Mouse (Mus musculus) inflammation-experienced regulatory T-cells, adult 6 months (primary cell): ENCODE data around the gene 1700113H08Rik. TPM values are rescaled to one million over a fixed set of nuclear protein-coding genes. Genes with fewer than 3 reads are reported as not detected.

Source experiments
- ATAC-seq: one replicate; pipeline ENCODE4 v1.8.0; 2017
- polyA plus RNA-seq, 3 experiments: library from polyadenylated mRNA; unstranded; fragments of 100-300 nt; shearing (Covaris generic); gene quantifications; one replicate each; pipeline ENCODE4 v1.2.1; 2017

Gene 1700113H08Rik
- polyA plus RNA-seq, 3 experiments from 2014 or later: not detected

DNA sequence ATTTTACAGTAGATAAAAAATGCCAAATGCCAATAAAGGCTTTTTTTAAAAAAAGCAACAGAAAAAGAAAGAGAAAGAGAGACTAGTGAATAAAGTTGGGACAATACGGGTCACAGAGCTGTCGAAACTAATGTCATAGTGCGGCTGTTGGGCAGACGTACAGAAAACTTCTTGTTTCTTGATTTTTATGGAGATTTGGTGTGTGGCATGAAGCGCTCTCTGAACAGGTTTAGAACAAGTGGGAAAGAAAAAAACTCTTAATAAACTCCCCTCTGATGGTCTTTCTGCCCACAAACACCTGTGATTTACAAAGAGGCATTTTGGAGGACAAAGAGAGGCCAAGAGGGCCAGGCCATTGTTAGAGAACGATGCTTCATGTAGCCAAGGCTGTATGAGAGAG, 1.6 kb downstream of the 1700113H08Rik start:
- ATAC-seq: no peak

- no peak for ATAC-seq
Measured at GRCm38 (mm10) chr10:87084236-87084635, 26.4 kb downstream of the 1700113H08Rik start.

- ATAC-seq: no peak
Measured at GRCm38 (mm10) chr10:87087646-87088045, 29.8 kb downstream of the 1700113H08Rik start.

- ATAC-seq: no peak
Measured at GRCm38 (mm10) chr10:87094249-87094648, 36.4 kb downstream of the 1700113H08Rik start.

- no peak for ATAC-seq
Measured at GRCm38 (mm10) chr10:87098722-87099121, 40.9 kb downstream of the 1700113H08Rik start.

- ATAC-seq: no peak
Measured at GRCm38 (mm10) chr10:87100668-87101067, 42.8 kb downstream of the 1700113H08Rik start.

- ATAC-seq: no peak
Measured at GRCm38 (mm10) chr10:87101265-87101950, 43.6 kb downstream of the 1700113H08Rik start.

GRCm38 (mm10) chr10:87101951-87102320, 44.1 kb downstream of the 1700113H08Rik start:
- ATAC-seq: no peak

- ATAC-seq: no peak
Measured at GRCm38 (mm10) chr10:87102455-87102854, 44.6 kb downstream of the 1700113H08Rik start.

DNA sequence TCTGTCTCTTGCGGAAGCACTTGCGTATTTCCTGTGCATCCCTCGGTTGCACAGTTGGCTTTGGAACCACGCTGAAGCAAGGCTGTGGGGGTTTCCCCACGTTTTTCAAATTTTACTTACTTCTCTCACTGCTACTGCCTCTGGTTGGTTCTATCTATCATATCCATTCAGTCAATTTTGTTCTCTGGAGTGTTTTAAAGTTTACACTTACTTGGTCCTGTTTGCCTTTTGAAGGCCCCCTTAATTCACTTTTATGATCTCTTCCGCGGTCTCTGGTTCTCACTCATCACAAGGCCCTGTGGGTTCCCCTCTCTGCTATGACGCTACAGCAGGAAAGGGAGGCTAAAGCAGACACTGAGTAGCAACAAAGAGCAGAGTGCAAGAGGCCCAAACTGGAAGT, 45.4 kb downstream of the 1700113H08Rik start:
- ATAC-seq: peak; percentile 61

DNA sequence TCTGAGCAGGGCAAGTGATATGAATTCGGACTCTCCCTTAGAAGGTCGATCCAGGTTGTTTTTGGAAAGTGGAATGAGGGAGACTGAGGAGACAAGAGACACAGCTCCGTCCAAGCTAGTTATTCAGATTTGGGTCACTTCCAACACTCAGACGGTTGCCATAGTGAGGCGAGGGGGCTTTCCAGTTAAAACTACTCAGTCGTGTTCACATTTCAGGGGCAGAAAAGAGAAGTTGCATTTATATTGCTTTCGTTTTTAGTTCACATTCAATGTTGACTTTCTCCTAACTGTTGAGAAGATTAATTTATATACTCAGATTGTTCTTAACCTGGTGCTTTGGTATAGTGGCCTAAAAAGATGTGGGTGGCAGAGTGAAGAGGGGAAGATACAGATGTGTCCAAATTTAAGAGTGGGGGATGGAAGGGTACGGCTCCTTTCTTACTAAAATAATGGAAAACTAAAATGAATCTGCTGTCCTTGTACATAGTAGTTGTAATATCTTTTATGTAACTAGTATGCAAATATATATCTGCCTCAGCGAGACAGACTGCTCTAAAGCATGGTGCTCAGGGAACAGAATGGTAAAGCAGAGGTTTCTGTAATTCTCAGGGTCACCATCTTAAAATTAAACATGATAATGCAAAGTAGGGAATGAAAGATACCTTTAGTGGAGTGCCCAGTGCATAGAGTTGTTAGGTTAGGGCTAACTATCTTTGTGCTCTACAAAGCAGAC, 49.9 kb downstream of the 1700113H08Rik start:
- no peak for ATAC-seq

- ATAC-seq: no peak
Measured at GRCm38 (mm10) chr10:87108333-87108732, 50.5 kb downstream of the 1700113H08Rik start.

- ATAC-seq: no peak
Measured at GRCm38 (mm10) chr10:87109038-87109771, 51.4 kb downstream of the 1700113H08Rik start.

- ATAC-seq: no peak
Measured at GRCm38 (mm10) chr10:87110909-87111308, 53.1 kb downstream of the 1700113H08Rik start.

DNA sequence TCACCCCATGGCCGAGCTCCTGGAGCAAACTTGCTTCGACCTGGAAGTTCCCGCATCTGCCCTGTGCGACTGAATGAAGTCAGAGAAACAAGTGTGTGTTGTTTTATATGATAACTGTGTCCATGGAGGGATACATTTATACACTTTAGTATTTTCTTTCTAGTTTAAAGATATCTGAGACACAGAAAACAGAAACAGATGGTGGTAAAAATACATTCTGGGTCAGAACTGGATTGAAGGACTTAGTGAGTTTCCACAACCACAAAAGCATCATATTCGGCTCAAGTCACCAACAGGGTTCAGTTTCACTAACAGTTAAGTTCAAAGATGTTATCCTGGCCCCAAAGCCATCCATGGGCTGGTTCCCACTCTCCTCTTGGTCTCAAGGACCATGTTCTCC, 67.2 kb downstream of the 1700113H08Rik start:
- ATAC-seq: no peak

DNA sequence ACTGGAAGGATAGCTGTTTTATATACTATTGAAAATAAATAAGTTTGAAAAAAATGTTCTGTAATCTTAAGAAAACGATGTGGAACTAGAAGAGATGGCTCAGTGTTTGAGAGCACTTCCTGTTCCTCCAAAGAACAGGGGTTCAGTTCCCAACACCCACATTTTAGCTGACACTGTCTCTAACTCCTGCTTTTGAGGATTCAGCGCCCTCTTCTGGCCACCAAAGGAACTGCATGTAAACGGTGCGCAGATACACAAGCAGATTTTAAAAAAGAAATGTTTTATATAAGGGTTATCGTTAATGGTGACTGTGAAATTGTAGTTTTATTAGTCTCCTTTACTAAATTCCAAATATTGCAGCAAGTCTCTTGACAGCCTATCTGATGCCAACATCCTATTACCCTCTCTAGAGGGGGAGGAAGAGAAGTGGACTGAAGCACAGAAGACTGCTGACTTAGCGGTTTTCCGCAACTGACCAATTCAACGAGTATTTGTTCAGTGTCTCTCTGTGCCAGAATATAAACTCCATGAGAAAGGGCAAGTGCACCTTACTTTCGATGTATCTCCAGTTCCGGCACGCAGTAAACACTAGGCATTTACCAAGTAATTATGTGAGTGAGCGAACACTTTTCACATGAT, 68.5 kb downstream of the 1700113H08Rik start:
- ATAC-seq: no peak

GRCm38 (mm10) chr10:87151050-87151449, 93.2 kb downstream of the 1700113H08Rik start:
- no peak for ATAC-seq

DNA sequence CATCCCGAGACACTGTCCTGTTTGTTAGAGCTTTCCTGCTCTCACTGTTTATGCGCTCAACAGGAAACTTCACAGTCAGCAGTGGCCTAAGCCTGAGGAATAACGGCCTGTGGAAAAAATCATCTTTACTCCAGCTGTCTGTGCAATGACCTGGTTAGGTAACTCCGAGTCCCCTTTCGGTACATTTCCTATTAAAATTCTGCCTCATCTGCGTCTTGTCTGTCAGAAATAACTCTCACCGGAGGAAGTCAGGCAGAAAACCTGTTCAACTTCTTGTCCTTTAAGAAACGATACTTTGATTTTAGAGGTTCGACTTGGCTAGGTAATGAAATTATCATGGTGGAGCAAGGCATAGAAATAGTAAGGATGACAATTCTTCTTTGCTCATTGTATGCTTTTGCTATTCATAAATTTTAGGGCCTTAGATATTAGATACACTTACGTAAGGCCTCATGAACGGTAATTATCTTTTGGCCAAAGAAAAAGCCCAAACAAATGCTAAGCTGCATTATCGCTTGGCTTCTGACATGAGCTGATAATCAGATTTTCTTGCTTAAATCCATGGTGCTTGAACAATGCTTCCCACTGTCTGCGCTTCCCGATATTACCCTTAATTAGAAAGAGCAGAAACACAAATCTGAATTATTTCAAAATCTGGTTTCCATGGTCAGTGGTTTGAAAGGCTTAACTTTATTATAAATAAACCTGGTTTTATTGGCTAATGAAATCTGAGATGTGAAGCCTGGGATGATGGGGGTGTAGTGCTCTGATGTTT, 96.1 kb downstream of the 1700113H08Rik start:
- ATAC-seq: no peak

GRCm38 (mm10) chr10:87159781-87160180, 101.9 kb downstream of the 1700113H08Rik start:
- ATAC-seq: no peak

GRCm38 (mm10) chr10:87196123-87196756, 138.4 kb downstream of the 1700113H08Rik start:
- no peak for ATAC-seq

- no peak for ATAC-seq
Measured at GRCm38 (mm10) chr10:87198720-87199119, 140.9 kb downstream of the 1700113H08Rik start.

DNA sequence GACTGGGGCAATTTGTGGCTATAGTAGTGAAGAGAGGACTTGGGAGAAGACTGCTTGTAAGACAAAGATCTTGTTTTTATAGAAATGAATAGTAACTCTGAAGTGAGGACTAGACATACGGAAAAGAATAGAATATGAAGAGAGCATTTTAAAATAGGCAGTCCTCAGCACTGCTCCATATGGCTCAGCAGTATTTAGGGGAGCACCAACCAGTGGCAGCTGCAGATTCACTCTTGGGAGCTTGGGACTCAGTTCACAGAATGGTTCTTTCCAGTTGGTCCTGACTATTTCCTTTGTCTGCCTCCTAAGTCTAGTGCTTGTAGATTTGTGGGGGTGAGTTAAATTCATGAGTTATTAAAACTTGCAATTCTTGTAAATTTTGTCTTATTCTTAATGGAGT, 151.6 kb downstream of the 1700113H08Rik start:
- no peak for ATAC-seq
